Mouse (Mus musculus) ES-E14 (cell line): ENCODE measurements at regions not wholly inside any gene's neighbourhood (a gene's known extent, or its start where the extent isn't known, plus 50 kb on each side); places are given as distances from the start of the nearest gene placed in this dataset.

Experiments used
- DNase-seq: peaks from one replicate; pipeline ENCODE4 v3.0.0-alpha.2; 2013; ENCODE audit warnings: low read depth, low spot score
- H3K27ac ChIP-seq: 2 replicates; pipeline ENCODE4 v1.5.1; 2012; ENCODE audit warnings: low read depth, mild to moderate bottlenecking, low read length, moderate library complexity, mixed read lengths; ENCODE audit not compliant: poor library complexity, insufficient read depth, severe bottlenecking
- H3K36me3 ChIP-seq: 2 replicates; pipeline ENCODE4 v1.6.1; 2012; ENCODE audit warnings: mild to moderate bottlenecking, low read length, moderate library complexity, mixed read lengths; ENCODE audit not compliant: control insufficient read depth, poor library complexity, insufficient read depth, severe bottlenecking
- H3K4me1 ChIP-seq, 2 experiments: fragments of 150-350 bp in 1 of 2; sonication (generic) in 1 of 2; 2 replicates each; pipeline ENCODE4 v1.6.1; 2012; ENCODE audit warnings: low read length in 2 of 2, mild to moderate bottlenecking in 1 of 2, mixed read lengths in 1 of 2; ENCODE audit not compliant: control insufficient read depth in 2 of 2, insufficient read depth in 2 of 2, poor library complexity in 1 of 2
- H3K4me3 ChIP-seq, 2 experiments: fragments of 150-350 bp in 1 of 2; sonication (generic) in 1 of 2; 2 replicates each; pipeline ENCODE4 v1.5.1; 2012; ENCODE audit warnings: low read length in 2 of 2, low read depth in 1 of 2, mild to moderate bottlenecking in 1 of 2, mixed read lengths in 1 of 2; ENCODE audit not compliant: insufficient read depth in 1 of 2, poor library complexity in 1 of 2, severe bottlenecking in 1 of 2
- H3K9ac ChIP-seq: 2 replicates; pipeline ENCODE4 v1.6.1; 2012; ENCODE audit warnings: low read depth, mild to moderate bottlenecking, low read length, mixed read lengths; ENCODE audit not compliant: poor library complexity, insufficient read depth, severe bottlenecking
- H3K9me3 ChIP-seq: fragments of 150-350 bp; sonication (generic); 2 replicates; pipeline ENCODE4 v1.6.1; 2012; ENCODE audit warnings: low read depth, mild to moderate bottlenecking, low read length; ENCODE audit not compliant: control insufficient read depth, insufficient read depth
- CHD2 ChIP-seq: IDR thresholded peaks from 2 replicates; pipeline ENCODE4 v1.6.1; 2014; ENCODE audit warnings: mild to moderate bottlenecking, low read depth, low read length, inconsistent platforms
- HCFC1 ChIP-seq: IDR thresholded peaks from 2 replicates; pipeline ENCODE4 v1.6.1; 2012; ENCODE audit warnings: low read length, inconsistent platforms, borderline replicate concordance; ENCODE audit not compliant: insufficient read depth
- MAFK ChIP-seq: IDR thresholded peaks from 2 replicates; pipeline ENCODE4 v1.6.1; 2014; ENCODE audit warnings: mild to moderate bottlenecking, low read depth, low read length, inconsistent platforms; ENCODE audit not compliant: insufficient read depth
- ZC3H11A ChIP-seq: IDR thresholded peaks from 2 replicates; pipeline ENCODE4 v1.6.1; 2012; ENCODE audit warnings: low read depth, mild to moderate bottlenecking, inconsistent platforms, low read length, borderline replicate concordance
- ZNF384 ChIP-seq: IDR thresholded peaks from 2 replicates; pipeline ENCODE4 v1.6.1; 2012; ENCODE audit warnings: low read depth, low read length, inconsistent platforms
- in situ Hi-C, 2 experiments: fragments of 600-800 bp; cut with MboI; formaldehyde crosslinking; loops; one replicate each; pipeline ENCODE4 v1.15.1; 2025; ENCODE audit warnings: low sequenced_read_pairs in 2 of 2, inconsistent platforms in 1 of 2; ENCODE audit not compliant: unreplicated experiment in 2 of 2

- no peaks in the 10 kb centered on the region for H3K36me3 ChIP-seq
- H3K27ac ChIP-seq, result no peak overlapping the region
- DNase-seq, result no peak
- no peak overlapping the region for H3K4me3 ChIP-seq
- H3K4me1 ChIP-seq, result no peaks in the 10 kb centered on the region
- no peak for TF ChIP-seq CHD2
- TF ChIP-seq ZC3H11A, result no peak
- TF ChIP-seq ZNF384, result no peak
- TF ChIP-seq HCFC1, result no peak
- TF ChIP-seq MAFK, result no peak
- in situ Hi-C loops, result no loop called here
- no peak overlapping the region for H3K9ac ChIP-seq
- H3K9me3 ChIP-seq, result no peaks in the 10 kb centered on the region
Measured at GRCm38 (mm10) chr11:111563171-111563570, 497.2 kb downstream of the Kcnj2 start.

GRCm38 (mm10) chr11:111568041-111568440, 502.1 kb downstream of the Kcnj2 start:
- no peak overlapping the region for H3K4me3 ChIP-seq
- no peak overlapping the region for H3K27ac ChIP-seq
- H3K36me3 ChIP-seq, result no peaks in the 10 kb centered on the region
- in situ Hi-C loops, result no loop called here
- no peaks in the 10 kb centered on the region for H3K9me3 ChIP-seq
- DNase-seq, result no peak
- no peak overlapping the region for H3K9ac ChIP-seq
- H3K4me1 ChIP-seq, result no peaks in the 10 kb centered on the region
- no peak for TF ChIP-seq CHD2
- TF ChIP-seq MAFK, result no peak
- TF ChIP-seq ZC3H11A, result no peak
- no peak for TF ChIP-seq ZNF384
- TF ChIP-seq HCFC1, result no peak

- no peak for DNase-seq
- no peak for TF ChIP-seq MAFK
- no peak for TF ChIP-seq ZC3H11A
- TF ChIP-seq CHD2, result no peak
- no peak for TF ChIP-seq HCFC1
- TF ChIP-seq ZNF384, result no peak
- no peaks in the 10 kb centered on the region for H3K36me3 ChIP-seq
- in situ Hi-C loops, result no loop called here
- H3K4me3 ChIP-seq, result no peak overlapping the region
- H3K9me3 ChIP-seq, result no peaks in the 10 kb centered on the region
- no peak overlapping the region for H3K9ac ChIP-seq
- H3K27ac ChIP-seq, result no peak overlapping the region
- H3K4me1 ChIP-seq, result no peaks in the 10 kb centered on the region
Measured at GRCm38 (mm10) chr11:111568876-111569275, 502.9 kb downstream of the Kcnj2 start.

- TF ChIP-seq HCFC1 (no peak), MAFK (no peak), CHD2 (no peak), ZNF384 (no peak), ZC3H11A (no peak)
- H3K27ac ChIP-seq, result no peak overlapping the region
- no peaks in the 10 kb centered on the region for H3K36me3 ChIP-seq
- no peak overlapping the region for H3K4me3 ChIP-seq
- no peak overlapping the region for H3K9ac ChIP-seq
- in situ Hi-C loops, result no loop called here
- DNase-seq, result no peak
- H3K9me3 ChIP-seq, result no peaks in the 10 kb centered on the region
- H3K4me1 ChIP-seq, result no peaks in the 10 kb centered on the region
Measured at GRCm38 (mm10) chr11:111577883-111578282, 511.9 kb downstream of the Kcnj2 start.

- Histone ChIP-seq H3K36me3 (no peaks in the 10 kb centered on the region), H3K4me3 (no peak overlapping the region), H3K9ac (no peak overlapping the region), H3K4me1 (no peaks in the 10 kb centered on the region), H3K27ac (no peak overlapping the region), H3K9me3 (no peaks in the 10 kb centered on the region)
- no peak for DNase-seq
- TF ChIP-seq ZC3H11A (no peak), ZNF384 (no peak), MAFK (no peak), HCFC1 (no peak), CHD2 (no peak)
- in situ Hi-C loops, result no loop called here
Measured at GRCm38 (mm10) chr11:111582980-111583379, 517.0 kb downstream of the Kcnj2 start.
